Mouse (Mus musculus): ENCODE measurements around the gene Vgf. TPM values are rescaled to one million over a fixed set of nuclear protein-coding genes. Genes with fewer than 3 reads are reported as not detected.

Gene Vgf
- polyA plus RNA-seq, 1 experiment from 2014 or later, result 0.08 TPM

DNA sequence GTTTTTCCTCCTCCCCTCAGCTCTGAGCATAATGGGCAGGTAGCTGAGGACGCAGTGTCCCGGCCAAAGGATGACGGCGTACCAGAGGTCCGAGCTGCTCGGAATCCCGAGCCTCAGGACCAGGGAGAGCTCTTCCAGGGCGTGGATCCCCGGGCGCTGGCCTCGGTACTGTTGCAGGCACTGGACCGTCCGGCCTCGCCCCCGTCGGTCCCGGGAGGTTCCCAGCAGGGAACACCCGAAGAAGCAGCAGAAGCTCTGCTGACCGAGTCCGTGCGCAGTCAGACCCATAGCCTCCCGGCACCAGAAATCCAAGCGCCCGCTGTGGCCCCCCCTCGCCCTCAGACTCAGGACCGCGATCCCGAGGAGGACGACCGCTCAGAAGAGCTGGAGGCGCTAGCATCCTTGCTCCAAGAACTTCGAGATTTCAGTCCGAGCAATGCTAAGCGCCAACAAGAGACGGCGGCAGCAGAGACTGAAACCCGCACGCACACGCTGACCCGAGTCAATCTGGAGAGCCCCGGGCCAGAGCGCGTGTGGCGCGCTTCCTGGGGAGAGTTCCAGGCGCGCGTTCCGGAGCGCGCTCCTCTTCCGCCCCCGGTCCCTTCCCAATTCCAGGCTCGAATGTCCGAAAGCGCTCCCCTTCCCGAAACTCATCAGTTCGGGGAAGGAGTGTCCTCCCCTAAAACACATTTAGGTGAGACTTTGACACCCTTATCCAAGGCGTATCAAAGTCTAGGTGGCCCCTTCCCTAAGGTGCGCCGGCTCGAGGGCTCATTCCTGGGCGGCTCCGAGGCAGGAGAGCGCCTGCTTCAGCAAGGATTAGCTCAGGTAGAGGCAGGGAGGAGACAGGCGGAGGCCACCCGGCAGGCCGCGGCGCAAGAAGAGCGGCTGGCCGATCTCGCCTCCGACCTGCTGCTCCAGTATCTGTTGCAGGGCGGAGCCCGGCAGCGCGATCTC, 5.2 kb downstream of the Vgf start:
- H3K36me3 ChIP-seq, result peaks cover 13% of the 10 kb centered on the region
- no peak overlapping the region for H3K27ac ChIP-seq
- ATAC-seq (ENCODE audit: low FRiP score, low read depth), result no peak
- no peak overlapping the region for H3K9ac ChIP-seq
- peak overlapping the region; percentile 51 for H3K4me3 ChIP-seq
- H3K4me1 ChIP-seq, result peaks cover 32% of the 10 kb centered on the region
- H3K27me3 ChIP-seq, result peaks cover 81% of the 10 kb centered on the region
- H3K9me3 ChIP-seq, result no peaks in the 10 kb centered on the region
- peak overlapping the region; percentile 99 for H3K4me2 ChIP-seq (replicated peaks)
- under 1% methylated on average over 78 of the region's 78 CpGs for WGBS

DNA sequence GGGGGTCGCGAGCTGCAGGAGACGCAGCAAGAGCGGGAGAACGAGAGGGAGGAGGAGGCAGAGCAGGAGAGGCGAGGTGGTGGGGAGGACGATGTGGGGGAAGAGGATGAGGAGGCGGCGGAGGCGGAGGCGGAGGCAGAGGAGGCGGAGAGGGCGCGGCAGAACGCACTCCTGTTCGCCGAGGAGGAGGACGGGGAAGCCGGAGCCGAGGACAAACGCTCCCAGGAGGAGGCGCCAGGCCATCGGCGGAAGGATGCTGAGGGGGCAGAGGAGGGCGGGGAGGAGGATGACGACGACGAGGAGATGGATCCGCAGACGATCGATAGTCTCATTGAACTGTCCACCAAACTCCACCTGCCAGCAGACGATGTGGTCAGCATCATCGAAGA, 5.8 kb downstream of the Vgf start:
- Histone ChIP-seq H3K27ac (no peak overlapping the region), H3K4me2 (replicated peaks) (peak overlapping the region; percentile 99), H3K36me3 (peaks cover 19% of the 10 kb centered on the region), H3K9ac (peak overlapping the region; percentile 35; the same call in 1 of the 2 replicates), H3K4me1 (peaks cover 32% of the 10 kb centered on the region), H3K27me3 (peaks cover 74% of the 10 kb centered on the region), H3K4me3 (peak overlapping the region; percentile 51), H3K9me3 (no peaks in the 10 kb centered on the region)
- under 1% methylated on average over 33 of the region's 33 CpGs for WGBS
- no peak for ATAC-seq (ENCODE audit: low FRiP score, low read depth)

DNA sequence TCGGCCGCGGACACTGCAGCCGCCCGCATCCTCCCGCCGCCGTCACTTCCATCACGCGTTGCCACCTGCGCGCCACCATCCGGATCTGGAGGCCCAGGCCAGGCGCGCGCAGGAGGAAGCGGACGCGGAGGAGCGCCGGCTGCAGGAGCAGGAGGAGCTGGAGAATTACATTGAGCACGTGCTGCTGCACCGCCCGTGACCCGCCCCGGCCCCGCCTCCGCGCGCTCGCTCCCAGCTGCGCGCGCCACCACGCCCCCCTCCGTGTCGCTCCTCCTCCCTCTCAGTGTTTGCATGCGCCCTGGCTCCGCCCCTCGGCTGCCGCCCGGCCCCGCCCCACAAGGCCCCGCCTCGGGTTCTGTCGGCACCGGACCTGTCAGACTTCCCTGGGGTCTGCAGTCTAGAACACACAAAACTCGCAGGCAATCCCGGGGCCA, 6.5 kb downstream of the Vgf start:
- peak overlapping the region; percentile 99 for H3K4me2 ChIP-seq (replicated peaks)
- peak overlapping the region; percentile 51 for H3K4me3 ChIP-seq
- under 1% methylated on average over 49 of the region's 49 CpGs for WGBS
- H3K9me3 ChIP-seq, result no peaks in the 10 kb centered on the region
- H3K36me3 ChIP-seq, result peaks cover 26% of the 10 kb centered on the region
- H3K27ac ChIP-seq, result no peak overlapping the region
- H3K9ac ChIP-seq, result peak overlapping the region; percentile 35
- H3K4me1 ChIP-seq, result peaks cover 32% of the 10 kb centered on the region
- peak; percentile 79 for ATAC-seq (ENCODE audit: low FRiP score, low read depth)
- peaks cover 68% of the 10 kb centered on the region for H3K27me3 ChIP-seq

DNA sequence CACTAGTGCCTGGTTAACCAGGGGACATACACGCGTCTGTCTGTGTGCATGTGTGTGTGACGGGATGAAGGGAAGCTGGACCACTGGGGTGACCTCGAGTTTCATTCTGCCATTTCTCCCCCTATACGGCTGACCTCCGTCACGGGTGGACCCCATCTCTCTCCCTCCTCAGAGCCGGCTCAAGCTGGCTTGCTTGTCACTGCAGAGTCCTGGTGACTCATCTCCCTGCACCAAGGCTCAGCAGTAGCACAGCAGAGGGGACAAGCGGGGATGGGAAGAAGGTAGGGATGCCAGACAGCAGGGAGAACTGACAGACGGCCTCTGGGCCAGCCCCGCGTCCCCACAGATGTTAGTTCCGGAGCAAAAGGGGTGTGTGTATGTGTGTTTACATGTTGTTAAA, 10.0 kb downstream of the Vgf start:
- H3K4me3 ChIP-seq, result no peak overlapping the region
- H3K27me3 ChIP-seq, result peaks cover 33% of the 10 kb centered on the region
- no peaks in the 10 kb centered on the region for H3K9me3 ChIP-seq
- H3K4me2 ChIP-seq (replicated peaks), result no peak overlapping the region
- 83% methylated on average over 13 of the region's 13 CpGs for WGBS
- H3K4me1 ChIP-seq, result peaks cover 19% of the 10 kb centered on the region
- H3K27ac ChIP-seq, result no peak overlapping the region
- peaks cover 58% of the 10 kb centered on the region for H3K36me3 ChIP-seq
- ATAC-seq (ENCODE audit: low FRiP score, low read depth), result no peak
- H3K9ac ChIP-seq, result no peak overlapping the region

DNA sequence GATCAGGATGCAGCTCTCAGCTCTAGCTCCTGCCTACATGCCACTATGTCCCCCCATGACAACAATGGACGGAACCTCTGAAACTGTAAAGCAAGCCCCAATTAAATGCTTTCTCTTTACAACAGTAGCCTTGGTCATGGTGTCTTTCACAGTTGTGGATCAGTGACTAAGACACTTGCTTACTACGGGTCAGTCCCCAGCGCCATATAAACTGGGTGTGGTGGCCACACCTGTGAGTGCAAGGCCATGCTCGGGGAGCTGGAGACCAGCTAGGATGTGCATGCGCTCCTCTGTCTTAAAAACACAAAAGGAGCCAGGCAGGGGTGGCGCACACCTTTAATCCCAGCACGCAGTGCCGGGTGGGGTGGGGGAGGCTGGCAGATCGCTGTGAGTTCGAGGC, 13.3 kb downstream of the Vgf start:
- Histone ChIP-seq H3K9me3 (no peaks in the 10 kb centered on the region), H3K27ac (no peak overlapping the region), H3K9ac (no peak overlapping the region), H3K4me1 (peaks cover under 1% of the 10 kb centered on the region; the same call in 1 of the 2 replicates), H3K4me2 (replicated peaks) (no peak overlapping the region), H3K4me3 (no peak overlapping the region), H3K36me3 (peaks cover 76% of the 10 kb centered on the region), H3K27me3 (peaks cover 1% of the 10 kb centered on the region; the same call in 1 of the 2 replicates)
- WGBS, result 94% methylated on average over 10 of the region's 10 CpGs
- no peak for ATAC-seq (ENCODE audit: low FRiP score, low read depth)

DNA sequence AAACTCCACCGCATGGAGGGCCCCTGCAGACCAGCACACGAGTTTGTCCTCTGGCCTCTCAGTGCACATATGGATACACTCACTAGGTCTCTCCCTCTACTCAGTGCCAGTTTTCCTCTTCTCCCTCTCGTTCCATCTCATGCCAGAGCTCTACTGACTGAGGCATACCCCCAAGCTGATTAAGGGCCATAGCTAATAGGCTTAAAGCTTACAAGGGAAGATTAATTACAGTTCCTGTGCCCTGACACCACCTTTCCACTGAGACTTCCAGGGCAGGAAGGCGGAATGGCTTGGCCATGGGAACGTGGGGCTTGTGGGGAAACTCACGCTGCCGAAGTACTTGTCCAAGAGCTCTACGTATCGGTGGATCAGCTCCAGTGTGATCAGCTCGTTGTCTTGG, 15.2 kb downstream of the Vgf start:
- Histone ChIP-seq H3K27me3 (no peaks in the 10 kb centered on the region), H3K27ac (no peak overlapping the region), H3K4me1 (peaks cover 12% of the 10 kb centered on the region), H3K4me3 (no peak overlapping the region), H3K9me3 (no peaks in the 10 kb centered on the region), H3K4me2 (replicated peaks) (no peak overlapping the region), H3K36me3 (peaks cover 63% of the 10 kb centered on the region), H3K9ac (no peak overlapping the region)
- WGBS, result 85% methylated on average over 10 of the region's 10 CpGs
- no peak for ATAC-seq (ENCODE audit: low FRiP score, low read depth)

DNA sequence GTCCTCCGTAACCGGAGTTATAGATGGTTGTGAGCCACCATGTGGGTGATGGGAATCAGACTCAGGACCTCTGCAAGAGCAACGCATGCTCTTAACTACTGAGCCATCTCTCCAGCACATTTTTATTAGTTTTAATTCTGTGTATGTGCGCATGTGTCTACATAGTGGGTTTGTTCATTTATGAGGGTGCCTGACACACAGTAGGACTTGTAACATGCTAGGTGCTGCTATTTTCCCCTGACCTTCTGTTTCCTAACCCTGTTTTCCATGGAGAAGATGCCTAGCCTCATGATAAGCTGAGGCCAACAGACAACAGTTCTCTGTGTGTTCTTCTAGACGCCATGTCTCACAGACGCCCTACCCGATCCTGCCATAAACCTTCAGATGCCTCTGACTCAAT, 17.8 kb downstream of the Vgf start:
- H3K27me3 ChIP-seq, result no peaks in the 10 kb centered on the region
- H3K4me3 ChIP-seq, result no peak overlapping the region
- peaks cover 37% of the 10 kb centered on the region for H3K36me3 ChIP-seq
- H3K9me3 ChIP-seq, result no peaks in the 10 kb centered on the region
- 96% methylated on average over 7 of the region's 7 CpGs for WGBS
- no peak overlapping the region for H3K27ac ChIP-seq
- peaks cover 13% of the 10 kb centered on the region for H3K4me1 ChIP-seq
- H3K4me2 ChIP-seq (replicated peaks), result no peak overlapping the region
- H3K9ac ChIP-seq, result no peak overlapping the region
- ATAC-seq (ENCODE audit: low FRiP score, low read depth), result no peak

DNA sequence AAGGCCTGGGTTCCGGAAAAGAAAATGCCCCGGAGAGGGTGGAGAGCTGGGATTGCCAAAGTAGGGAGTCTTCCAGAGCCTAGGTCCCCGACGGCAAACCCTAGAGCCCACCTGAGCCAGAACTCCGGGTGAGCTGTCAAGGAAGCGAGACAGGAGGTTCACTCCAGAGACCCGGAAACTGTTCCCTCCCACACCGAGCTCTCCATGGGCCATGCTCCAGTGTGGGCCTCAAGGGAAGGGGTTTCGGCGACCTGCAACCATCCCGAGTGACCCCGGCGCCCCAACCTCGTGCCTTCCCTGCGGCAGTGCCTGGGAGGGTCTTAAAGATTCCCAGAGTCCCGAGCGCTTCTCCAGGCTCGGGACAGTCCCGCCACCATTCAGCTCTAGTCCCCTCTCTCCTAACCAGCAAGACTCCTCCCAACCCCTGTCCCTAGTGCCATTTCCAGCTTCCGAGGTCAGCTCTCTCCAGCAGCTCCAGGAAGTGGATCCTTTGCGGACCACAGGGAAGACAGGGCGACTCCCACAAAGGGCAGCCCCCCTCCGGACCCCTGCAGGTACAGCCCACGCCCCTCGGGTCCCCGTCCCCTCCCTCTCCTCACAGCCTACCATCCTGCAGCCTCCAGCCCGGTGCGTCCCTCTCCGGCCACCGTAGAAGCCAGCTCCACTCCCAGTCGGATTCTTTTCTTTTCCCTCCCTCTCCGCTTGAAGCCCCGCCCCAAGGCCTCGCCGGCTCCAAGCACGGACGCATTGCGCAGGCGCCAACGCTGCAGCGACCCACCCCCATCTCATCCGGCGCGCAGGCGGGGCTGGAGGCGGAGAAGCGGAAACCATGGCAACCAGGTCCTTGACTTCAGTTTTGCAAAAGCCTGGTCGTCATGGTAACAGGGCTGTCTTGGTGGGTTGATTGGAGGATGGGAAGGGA, 19.5 kb downstream of the Vgf start, which contains the start of gene Ap1s1:
Gene Ap1s1, minus strand, starts transcription at position 734 of the 922 bp plus-strand sequence.
- peak within 1 kb of the TSS; percentile 45; the same call in 1 of the 2 replicates for H3K27ac ChIP-seq
- peaks cover 22% of the 10 kb centered on the region for H3K36me3 ChIP-seq
- peak within 1 kb of the TSS; percentile 86 for H3K4me2 ChIP-seq (replicated peaks)
- H3K4me3 ChIP-seq, result peak within 1 kb of the TSS; percentile 72
- peaks cover 13% of the 10 kb centered on the region for H3K4me1 ChIP-seq
- no peaks in the 10 kb centered on the region for H3K27me3 ChIP-seq
- H3K9me3 ChIP-seq, result no peaks in the 10 kb centered on the region
- 1% methylated on average over 47 of the region's 48 CpGs for WGBS
- H3K9ac ChIP-seq, result peak within 1 kb of the TSS; percentile 85
- peak; percentile 94 for ATAC-seq (ENCODE audit: low FRiP score, low read depth)

DNA sequence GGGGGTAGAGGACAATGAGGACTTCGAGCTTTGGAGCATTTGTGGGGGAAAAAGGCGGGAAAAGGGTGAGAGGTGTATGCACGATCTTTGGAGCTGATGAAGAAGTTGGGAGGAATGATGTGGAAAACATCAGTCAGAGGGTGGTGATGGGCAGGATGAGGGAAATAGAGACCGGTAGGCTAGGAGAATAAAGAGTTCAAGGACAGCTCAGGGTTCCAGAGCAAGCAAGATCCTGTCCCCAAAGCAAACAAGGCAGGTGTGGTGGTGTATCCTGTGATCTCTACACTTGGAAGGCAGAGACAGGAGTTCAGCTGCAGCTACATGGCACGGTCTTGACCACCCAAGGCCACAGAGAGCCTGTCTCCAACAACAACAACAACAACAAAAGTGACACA, 20.1 kb downstream of the Vgf start:
- Histone ChIP-seq H3K27ac (no peak overlapping the region), H3K4me2 (replicated peaks) (peak overlapping the region; percentile 86), H3K9me3 (no peaks in the 10 kb centered on the region), H3K9ac (no peak overlapping the region), H3K36me3 (peaks cover 17% of the 10 kb centered on the region), H3K27me3 (no peaks in the 10 kb centered on the region), H3K4me3 (peak overlapping the region; percentile 72), H3K4me1 (peaks cover 13% of the 10 kb centered on the region)
- WGBS, result 26% methylated on average over 5 of the region's 5 CpGs
- peak; percentile 18; the same call in 1 of the 2 replicates for ATAC-seq (ENCODE audit: low FRiP score, low read depth)

DNA sequence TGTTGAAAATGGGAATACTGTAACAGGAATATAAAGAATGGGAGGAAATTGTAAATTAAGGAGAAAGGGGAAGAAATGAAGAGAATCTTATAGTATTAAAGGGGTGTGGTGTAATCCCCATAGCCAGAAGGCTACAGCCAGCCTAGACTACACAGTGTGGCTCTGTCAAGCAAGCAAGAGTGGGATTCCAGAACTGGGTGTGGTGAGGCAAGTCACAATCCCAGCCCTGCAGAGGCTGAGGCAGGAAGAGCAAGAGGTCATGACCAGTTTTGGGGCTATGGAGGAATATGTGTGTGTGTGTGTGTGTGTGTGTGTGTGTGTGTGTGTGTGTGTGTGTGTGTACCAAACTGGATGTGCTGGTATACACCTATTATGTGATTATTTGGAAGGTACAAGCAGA, 20.8 kb downstream of the Vgf start:
- Histone ChIP-seq H3K4me3 (no peak overlapping the region), H3K36me3 (peaks cover 10% of the 10 kb centered on the region), H3K27me3 (no peaks in the 10 kb centered on the region), H3K9me3 (no peaks in the 10 kb centered on the region), H3K4me1 (peaks cover 13% of the 10 kb centered on the region), H3K9ac (no peak overlapping the region), H3K4me2 (replicated peaks) (no peak overlapping the region), H3K27ac (no peak overlapping the region)
- no peak for ATAC-seq (ENCODE audit: low FRiP score, low read depth)

DNA sequence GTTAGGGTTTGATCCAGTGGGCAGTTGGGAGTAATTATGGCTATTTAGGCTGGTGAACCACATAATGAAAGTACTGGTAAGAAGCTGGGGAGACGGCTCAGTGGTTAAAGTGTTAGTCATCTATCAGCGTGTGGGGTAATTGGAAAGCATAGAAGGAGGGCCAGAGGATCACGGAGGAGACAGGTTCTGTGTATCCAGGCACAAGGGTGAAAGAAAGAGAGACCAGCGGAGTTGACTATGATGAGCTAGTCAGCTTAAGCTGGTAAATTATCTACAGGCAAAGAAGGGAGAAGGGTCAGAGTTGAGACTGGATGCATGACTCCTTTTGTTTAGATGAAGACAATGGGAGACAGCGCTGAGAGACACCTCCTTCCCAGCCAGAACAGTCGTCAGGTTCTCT, 24.9 kb downstream of the Vgf start:
- H3K4me1 ChIP-seq, result peaks cover 4% of the 10 kb centered on the region
- no peaks in the 10 kb centered on the region for H3K36me3 ChIP-seq
- no peak overlapping the region for H3K9ac ChIP-seq
- WGBS, result 66% methylated on average over 6 of the region's 6 CpGs
- H3K4me2 ChIP-seq (replicated peaks), result no peak overlapping the region
- no peaks in the 10 kb centered on the region for H3K9me3 ChIP-seq
- H3K27me3 ChIP-seq, result no peaks in the 10 kb centered on the region
- ATAC-seq (ENCODE audit: low FRiP score, low read depth), result no peak
- no peak overlapping the region for H3K27ac ChIP-seq
- no peak overlapping the region for H3K4me3 ChIP-seq
